Mouse (Mus musculus) gastrocnemius, postnatal 10 days (tissue): ENCODE measurements around the gene Blmh. TPM values are rescaled to one million over a fixed set of nuclear protein-coding genes. Genes with fewer than 3 reads are reported as not detected.

ENCODE experiments used
- DNase-seq: peaks from one replicate; pipeline ENCODE4 v3.0.0; 2021; ENCODE audit warnings: mixed read lengths
- total RNA-seq, 2 experiments: library from RNA; stranded (reverse); gene quantifications; 2 replicates each; pipeline ENCODE4 v1.2.3; 2021

The Blmh gene
- total RNA-seq, 2 experiments from 2014 or later, result 59.2 to 63.5 TPM

DNA sequence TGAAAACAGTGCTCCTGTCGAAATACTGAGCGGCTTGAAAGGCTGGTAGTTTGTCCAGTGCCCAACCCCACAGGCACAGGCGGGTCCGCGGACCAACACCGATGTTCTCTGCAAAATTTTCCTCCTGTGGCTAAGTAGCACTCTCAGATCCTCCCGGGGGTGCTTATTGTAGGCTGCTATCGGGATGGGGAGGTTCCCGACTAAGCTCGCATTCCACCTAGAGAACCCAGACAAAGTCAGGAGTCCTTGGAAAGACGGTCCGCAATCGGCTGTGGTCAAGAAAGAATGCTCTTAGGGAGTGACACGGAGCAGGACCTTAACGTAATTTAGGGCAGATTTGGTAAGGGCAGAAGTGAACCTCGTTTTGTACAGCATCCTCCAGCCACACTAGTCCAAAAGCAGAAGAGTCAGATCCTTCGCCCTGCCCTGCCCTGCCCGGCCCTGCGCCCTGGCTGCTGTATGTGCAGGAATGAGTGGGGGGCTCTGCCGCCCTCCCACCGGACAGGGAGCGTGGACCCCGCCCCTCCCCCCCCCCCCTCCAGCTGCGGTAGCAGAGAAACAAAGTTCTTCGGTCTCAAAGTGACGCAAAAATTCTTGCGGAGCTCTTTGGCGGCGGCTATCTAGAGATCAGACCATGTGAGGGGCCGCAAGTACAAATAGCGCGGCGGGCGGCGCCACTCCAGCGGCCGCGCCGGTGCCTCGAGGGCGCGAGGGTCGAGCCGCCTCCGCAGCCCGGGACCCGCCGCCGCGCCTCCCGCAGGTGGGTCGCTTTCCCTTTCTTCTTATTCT lies 73.5 kb downstream of the Blmh start, which contains the start of gene Slc6a4:
Gene Slc6a4, plus strand, starts transcription at position 688 of the 789 bp plus-strand sequence.
- DNase-seq, result no peak

DNA sequence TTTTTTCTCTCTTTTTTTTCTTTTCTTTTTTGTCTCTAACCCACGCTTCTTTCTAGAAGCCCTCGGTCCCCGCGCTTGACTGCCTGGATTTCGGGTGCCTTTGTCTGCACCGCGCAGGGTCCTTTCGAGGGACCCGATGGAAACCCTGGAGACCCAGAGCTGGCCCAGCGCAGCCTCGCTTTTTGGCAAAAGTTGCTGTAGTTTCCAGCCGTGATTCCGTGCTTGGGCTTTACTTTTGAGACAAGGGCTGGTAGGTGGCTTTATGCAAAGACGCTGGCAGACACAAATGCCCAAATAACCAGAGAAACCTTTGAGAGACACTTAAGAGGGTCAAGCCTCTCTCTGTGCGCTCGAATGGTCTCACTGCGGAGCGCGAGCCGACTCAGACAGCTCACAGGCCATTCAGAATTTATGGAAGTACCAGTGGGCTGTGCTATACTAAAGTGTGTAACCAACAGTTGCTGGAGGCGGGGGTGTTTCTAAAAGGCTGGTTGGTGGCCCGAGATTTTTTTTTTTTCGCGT lies 74.2 kb downstream of the Blmh start:
- DNase-seq, result no peak

DNA sequence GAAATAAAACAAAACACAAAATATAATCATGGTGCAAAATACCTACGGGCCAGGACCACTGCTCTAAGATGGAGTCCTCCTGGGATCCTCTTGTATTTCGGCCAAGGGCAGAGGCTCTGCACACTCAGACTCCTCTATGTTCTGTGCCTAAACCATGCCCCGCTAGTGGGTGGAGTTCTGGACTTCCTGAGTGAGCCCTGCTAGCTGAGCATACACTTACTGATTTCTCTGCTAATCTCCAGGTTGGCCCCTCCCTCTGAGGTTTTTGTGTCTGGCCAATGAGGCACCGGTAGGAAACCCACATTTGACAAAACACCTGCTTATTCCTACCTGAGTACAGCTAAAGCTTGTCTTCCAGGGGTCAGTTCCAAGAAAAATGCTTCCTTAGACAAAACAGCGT lies 76.1 kb downstream of the Blmh start:
- no peak for DNase-seq

DNA sequence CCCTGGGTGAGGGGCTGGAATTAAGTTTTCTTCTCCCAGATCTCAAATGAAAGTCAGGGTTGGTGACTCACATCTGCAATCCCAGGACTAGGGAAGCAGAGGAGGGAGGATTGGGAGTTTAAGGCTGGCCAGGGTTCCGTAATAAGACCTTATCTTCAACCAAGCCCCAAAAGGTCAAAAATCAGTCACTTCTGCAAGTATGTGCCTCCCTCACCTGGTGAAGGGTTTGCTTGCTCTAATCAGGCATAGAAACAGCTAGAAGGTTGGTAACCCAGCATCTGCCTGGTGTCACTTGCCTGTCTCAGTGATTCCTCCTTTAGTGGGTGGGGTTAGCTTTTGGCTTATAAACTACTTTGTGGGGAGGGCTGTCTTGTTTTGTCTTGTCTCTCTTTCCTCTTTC lies 77.8 kb downstream of the Blmh start:
- DNase-seq, result no peak

DNA sequence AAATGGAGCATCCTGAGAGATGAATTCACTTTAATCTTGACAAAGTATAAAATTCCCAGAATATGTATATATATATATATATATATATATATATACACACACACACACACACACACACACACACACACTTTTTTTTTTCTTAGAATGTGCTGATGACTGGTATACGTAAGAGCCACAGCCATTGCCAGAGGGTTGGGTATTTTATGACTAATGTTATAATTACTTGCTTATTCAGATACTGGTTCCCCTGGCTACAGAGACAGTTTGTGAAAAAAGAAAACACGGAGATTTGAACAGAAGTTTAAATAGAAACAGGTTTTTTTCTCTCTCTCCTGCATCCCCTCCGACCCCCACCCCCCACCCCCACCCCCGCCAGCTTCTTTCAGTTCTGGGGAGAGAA lies 81.3 kb downstream of the Blmh start:
- DNase-seq, result no peak

DNA sequence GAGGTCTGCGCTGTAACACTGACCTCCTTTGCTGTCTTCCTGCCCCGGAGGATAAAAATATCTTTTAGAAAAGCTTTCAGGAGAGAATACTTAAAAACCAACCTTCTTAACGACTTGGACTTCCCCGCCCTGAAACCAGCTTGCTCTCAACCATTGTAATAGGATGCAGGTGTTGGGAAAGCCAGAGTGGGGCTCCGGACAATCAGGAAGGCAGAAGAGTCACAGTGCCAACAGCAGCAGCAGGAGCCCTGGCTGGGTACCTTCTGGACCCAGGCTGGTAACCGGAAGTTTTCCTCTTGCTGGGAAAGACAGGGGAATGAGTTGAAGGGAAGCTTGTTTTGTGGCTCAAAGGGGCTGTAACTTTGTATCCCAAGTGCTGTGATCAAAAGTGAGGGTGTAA lies 82.0 kb downstream of the Blmh start:
- no peak for DNase-seq

DNA sequence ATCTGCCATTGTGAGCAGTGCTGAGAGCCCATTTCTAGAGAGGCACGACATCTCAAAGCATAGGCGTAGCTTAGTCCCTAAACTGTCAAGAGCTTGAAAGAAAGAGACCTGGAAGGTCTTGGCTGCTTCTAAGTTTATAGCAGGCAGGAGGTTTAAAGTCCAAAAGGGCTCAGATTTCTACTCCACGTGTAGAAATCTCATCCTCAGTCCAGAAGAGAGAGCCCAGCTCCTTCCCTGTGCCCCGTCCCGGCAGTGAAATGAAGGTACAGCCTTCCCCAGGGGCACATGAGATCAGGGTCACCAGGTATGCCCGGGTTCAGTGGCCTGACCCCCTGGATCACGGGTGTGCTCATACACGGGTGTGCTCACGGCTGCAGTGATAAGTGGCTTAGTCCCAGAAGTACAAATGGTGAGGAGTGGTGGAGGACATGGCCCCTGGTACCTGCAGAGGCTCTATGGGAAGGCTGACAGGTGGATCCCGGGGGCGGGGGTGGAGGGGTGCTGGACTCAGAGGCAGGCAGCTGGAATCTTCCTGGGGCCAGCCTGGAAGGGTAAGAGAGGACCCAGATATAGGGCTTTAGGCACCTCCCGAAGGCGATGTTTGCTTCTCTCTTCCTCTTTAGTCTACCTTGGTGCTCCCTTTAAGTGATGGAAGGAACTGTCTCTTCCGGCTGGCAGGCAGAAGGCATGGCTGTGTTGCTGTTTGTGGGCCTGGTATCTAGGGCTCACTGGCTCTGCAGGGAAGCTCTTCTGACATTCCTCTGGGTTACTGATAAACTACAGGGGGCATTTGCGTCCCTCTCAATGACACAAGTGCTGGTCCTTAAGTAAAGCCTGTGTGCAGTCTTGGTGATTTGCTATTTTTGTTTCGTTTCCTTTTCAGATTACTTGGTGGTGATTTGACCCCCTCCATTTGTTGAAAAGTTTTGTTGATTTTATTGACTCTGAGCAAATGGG lies 84.7 kb downstream of the Blmh start:
- DNase-seq, result no peak

DNA sequence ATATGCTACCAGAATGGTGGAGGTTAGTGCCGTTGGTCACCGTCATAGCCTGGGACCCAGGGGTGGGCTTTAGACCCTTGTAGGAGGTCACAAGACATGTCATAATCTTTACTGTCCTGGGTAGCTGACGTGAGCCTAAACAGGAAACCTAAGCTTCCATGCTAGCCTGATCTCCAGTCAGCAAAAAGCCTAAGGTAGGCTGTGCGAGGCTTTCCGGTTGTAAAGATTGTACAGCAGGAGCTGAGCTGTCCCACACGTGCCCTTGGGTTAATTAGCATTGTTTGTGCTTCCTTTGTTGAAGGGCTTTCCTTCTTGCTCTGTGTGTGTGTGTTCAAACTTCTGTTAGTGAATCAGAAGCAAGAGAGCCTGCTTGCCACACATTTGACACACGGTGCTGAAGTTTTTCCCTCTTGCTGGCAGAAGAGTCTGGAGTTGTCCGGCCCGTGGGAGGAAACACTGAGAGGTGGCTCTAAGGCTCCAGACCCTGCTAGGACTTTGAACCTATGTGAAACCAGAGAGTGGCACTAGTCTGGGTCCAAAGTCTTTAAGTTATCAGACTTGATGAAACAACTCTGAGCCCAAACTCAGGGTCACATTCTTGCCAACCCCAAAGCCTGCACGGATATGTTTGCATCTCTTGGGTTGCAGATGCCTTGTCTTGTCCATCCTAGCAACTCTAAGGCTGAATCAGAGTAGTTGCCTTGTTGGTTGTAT lies 86.3 kb downstream of the Blmh start:
- no peak for DNase-seq

DNA sequence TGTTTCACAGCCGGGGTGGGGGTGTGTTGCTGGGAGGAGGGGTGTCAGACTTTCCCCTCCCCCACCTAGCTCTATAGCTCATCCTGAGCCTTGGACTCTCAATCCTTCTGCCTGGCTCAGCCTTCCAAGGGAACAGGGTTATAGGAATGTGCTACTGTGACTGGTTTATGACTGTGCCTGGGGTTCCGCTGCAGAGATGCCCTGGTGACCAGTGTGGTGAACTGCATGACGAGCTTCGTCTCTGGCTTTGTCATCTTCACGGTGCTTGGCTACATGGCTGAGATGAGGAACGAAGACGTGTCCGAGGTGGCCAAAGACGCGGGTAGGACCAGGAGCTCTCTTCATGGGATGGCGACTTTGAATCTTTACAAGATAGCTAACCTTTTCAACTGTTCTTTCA lies 93.4 kb downstream of the Blmh start:
- no peak for DNase-seq

DNA sequence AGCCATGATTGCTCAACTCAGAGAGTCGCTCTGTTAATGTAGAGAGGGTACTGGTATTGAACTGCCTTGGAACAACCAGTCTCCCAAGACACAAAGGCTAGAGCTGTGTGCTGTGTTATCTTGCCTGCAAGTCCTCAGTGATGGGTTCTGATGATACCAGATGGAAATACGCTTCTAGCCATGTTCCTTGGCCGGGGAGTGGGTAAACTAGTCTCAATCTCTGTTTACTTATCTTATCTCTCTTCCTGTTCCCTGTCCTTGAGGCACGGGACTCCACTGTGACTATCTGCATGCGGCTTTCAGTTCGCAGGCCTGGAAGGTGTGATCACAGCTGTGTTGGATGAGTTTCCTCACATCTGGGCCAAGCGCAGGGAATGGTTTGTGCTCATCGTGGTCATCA lies 94.9 kb downstream of the Blmh start:
- DNase-seq, result no peak

DNA sequence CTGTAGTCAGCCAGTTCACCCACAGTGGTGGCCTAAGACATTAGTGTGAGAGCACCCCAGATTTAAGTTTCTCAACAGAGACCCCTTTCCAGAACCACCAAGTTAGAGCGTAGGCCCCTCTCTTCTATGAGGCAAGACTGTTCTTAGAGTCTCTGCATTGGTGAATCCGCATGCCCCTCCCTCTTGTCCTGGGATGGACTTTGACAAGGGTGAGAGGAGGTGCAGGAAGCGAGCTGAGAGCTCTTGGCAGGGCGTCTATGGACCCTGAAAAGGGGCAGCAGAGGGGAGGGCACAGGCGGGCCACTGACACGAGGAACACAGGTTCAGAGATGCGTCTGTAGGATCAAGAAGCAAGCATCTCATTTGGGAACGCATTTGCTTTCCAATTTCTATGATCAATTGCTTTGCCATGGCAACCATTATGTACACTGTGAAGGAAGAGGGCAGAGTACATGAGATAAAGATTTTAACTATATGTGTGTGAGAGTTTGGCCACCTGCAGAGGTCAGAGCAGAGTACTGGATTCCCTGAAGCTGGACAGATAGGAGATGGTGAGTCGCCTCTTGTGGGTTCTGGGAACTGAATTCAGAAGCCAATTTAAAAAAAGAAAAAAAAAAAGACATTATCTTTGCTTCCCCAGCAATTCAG lies 97.3 kb downstream of the Blmh start:
- no peak for DNase-seq

DNA sequence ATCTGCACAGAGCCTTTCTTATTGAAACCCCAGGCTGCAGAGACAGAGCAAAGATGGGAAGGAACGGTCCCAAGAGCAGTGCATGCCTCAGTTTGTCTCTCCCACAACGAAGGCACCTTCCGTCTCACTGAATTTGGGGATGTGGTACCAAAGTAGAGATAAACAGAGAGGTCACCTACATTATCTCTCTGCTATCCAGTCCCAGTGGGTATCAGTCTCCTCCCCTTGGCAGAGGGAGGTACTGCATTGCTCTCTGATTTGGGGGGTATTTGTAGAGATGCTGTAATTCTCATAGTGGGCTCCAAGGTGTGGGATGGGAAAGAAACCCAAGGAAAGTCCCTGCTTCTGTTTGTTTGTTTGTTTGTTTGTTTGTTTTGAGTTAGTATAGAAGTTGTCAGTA lies 102.0 kb downstream of the Blmh start:
- DNase-seq, result no peak

DNA sequence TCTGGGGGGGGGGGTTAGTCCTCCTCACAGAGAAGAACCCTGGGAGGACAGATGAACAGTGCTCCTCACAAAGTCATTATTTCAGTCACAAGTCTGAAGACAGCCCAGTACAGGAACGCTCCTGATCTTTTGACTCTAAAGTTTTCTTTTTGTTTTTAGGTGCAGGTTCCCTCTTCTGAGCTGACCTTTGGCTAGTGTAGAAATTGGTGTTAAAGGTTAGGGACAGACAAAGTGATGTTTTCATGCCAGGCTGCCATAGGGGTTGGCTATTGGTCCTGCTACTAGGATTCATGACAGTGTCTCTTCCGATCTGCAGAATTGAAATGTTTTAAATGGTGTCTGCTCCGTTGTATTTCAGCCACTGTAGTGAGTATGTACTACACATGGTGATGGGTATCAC lies 103.5 kb downstream of the Blmh start:
- DNase-seq, result no peak

DNA sequence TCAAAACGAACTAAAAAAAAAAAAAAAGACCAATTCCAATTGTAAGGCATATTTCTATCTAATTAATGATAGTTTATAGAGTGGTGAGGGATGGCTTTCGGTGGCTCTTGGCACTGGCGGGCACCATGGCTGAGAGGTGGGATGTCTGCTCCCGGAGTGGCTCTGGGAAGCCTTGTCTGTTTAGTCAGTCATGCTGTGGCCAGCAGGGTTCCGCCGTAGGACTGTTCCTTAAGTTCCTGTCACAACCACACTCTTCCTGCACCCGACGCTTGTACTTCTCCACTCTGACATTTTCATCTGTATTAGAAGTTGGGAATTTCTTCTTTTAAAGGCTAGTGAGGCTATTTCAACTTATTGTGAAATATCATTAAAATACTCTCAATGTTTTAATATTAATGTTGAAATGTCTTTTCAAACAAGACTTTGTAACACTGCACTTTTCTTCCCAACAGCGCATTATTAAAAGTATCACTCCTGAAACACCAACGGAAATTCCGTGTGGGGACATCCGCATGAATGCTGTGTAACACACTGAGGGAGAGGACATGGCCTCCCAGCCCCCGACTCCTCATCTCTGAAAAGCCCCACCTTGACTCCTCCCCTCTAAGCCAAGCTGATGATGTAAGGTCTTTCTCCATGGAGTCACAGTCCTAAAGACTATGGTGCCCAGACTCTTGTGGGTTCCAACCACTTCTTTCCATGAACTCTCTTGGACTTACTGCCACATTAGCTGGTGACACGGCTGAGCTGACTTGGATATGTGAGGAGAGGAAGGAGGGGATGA lies 106.7 kb downstream of the Blmh start:
- no peak for DNase-seq

Other genes starting within 250 kb of the Blmh start
- gene Trarg1, start 245.0 kb upstream of the Blmh start, total RNA-seq, result 1 to 10 TPM; 2.0 to 2.1 TPM
- 10 to 100 TPM; 24.6 to 29.8 TPM for gene Gosr1, start 161.2 kb upstream of the Blmh start, total RNA-seq
- gene Cpd, start 77.8 kb upstream of the Blmh start, total RNA-seq, result 10 to 100 TPM; 53.7 to 59.6 TPM
- under 1 TPM; 0.41 to 0.52 TPM for gene Tmigd1, start 22.6 kb upstream of the Blmh start, total RNA-seq
- gene Slc6a4, start 73.8 kb downstream of the Blmh start, total RNA-seq, result 1 to 10 TPM in 1 of 2 experiments, under 1 TPM in 1; 0.79 to 1.2 TPM
- gene Nsrp1, start 153.6 kb downstream of the Blmh start, total RNA-seq, result 10 to 100 TPM; 12.4 to 18.0 TPM